Mouse (Mus musculus) G1E (cell line): Measurements from ENCODE around the gene Dennd6b. TPM values are rescaled to one million over a fixed set of nuclear protein-coding genes. Genes with fewer than 3 reads are reported as not detected.

Experiments
- ATAC-seq: 2 replicates; pipeline ENCODE4 v1.8.0; 2016; ENCODE audit warnings: mild to moderate bottlenecking; ENCODE audit not compliant: insufficient number of reproducible peaks, poor library complexity, low FRiP score, severe bottlenecking; ENCODE audit errors: extremely low read depth
- DNase-seq: peaks from one replicate; pipeline ENCODE4 v3.0.0; 2012; ENCODE audit warnings: low spot score
- H3K27me3 ChIP-seq: 2 replicates; pipeline ENCODE4 v1.6.1; 2012; ENCODE audit warnings: mild to moderate bottlenecking, low read length, inconsistent platforms; ENCODE audit not compliant: insufficient read depth
- H3K36me3 ChIP-seq: replicated peaks from 2 replicates; pipeline ENCODE3; 2012; ENCODE audit warnings: mild to moderate bottlenecking, inconsistent platforms
- H3K4me1 ChIP-seq: 2 replicates; pipeline ENCODE4 v1.6.1; 2012; ENCODE audit warnings: low read depth, low read length, inconsistent platforms, mixed read lengths; ENCODE audit not compliant: insufficient read depth
- H3K4me3 ChIP-seq: 2 replicates; pipeline ENCODE4 v1.5.1; 2012; ENCODE audit warnings: low read depth, mild to moderate bottlenecking, inconsistent platforms, low read length, moderate library complexity, mixed read lengths
- H3K9me3 ChIP-seq: replicated peaks from 2 replicates; pipeline ENCODE4 v1.6.1; 2012; ENCODE audit warnings: inconsistent platforms
- CTCF ChIP-seq: IDR thresholded peaks from 2 replicates; pipeline ENCODE4 v1.5.1; 2012; ENCODE audit warnings: low read depth, low read length, inconsistent platforms, mixed read lengths
- GATA1 ChIP-seq: IDR thresholded peaks from 2 replicates; pipeline ENCODE4 v1.6.1; 2012; ENCODE audit warnings: borderline replicate concordance, low read length, inconsistent platforms, mixed read lengths
- GATA2 ChIP-seq: IDR thresholded peaks from 2 replicates; pipeline ENCODE4 v1.6.1; 2012; ENCODE audit warnings: low read depth, low read length, inconsistent platforms, borderline replicate concordance
- POLR2AphosphoS5 ChIP-seq: IDR thresholded peaks from 2 replicates; pipeline ENCODE4 v1.6.1; 2012; ENCODE audit warnings: low read depth, low read length, inconsistent platforms; ENCODE audit not compliant: insufficient replicate concordance
- TAL1 ChIP-seq: conservative IDR thresholded peaks from 2 replicates; pipeline ENCODE4 v1.6.1; 2012; ENCODE audit warnings: low read depth, low read length, inconsistent platforms, mixed read lengths
- polyA plus RNA-seq: library from polyadenylated mRNA; stranded (reverse); fragments of >175 nt; gene quantifications from 2 replicates; pipeline ENCODE4 v1.2.3, GENCODE M21; 2012
- total RNA-seq, 2 experiments: library from RNA; stranded (forward) in 1 of 2; stranded (reverse) in 1 of 2; fragments of 200-1000 nt in 1 of 2; fragments of >200 nt in 1 of 2; fragmentation: Nextera tagmentation in 1 of 2; gene quantifications; 2 replicates each; pipeline ENCODE4 v1.2.3; 2014 to 2017

The Dennd6b gene
- total and polyA plus RNA-seq, 3 experiments, result 1.8 to 7.3 (median 4.0) TPM

DNA sequence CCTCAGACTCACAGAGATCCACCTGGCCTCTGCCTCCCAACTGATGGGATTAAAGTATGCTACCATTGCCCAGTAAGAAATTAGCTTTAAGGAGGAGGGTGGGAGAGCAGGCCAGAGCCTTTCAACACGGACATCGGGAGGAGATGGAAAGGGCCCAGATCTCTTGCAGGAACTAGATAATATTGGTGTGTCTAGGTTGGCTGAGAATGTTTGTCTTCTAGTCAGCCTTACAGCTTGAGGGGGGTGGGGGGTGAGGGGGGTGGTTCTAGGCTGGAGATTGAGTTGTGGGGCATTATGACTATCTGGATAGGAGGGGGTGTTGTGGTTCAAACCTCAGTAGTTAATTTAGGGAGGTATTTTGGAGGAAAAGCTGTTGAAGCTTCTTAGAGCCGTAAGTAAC lies 17.2 kb upstream of the Dennd6b start:
- H3K27me3 ChIP-seq, result no peaks in the 10 kb centered on the region
- peak overlapping the region; percentile 33; the same call in 1 of the 2 replicates for H3K4me3 ChIP-seq
- TF ChIP-seq GATA1 (no peak), TAL1 (no peak), POLR2AphosphoS5 (no peak), CTCF (no peak), GATA2 (no peak)
- peaks cover 4% of the 10 kb centered on the region for H3K9me3 ChIP-seq
- DNase-seq (no peak), ATAC-seq (no peak)
- H3K36me3 ChIP-seq, result peaks cover 13% of the 10 kb centered on the region
- H3K4me1 ChIP-seq, result peaks cover 62% of the 10 kb centered on the region

DNA sequence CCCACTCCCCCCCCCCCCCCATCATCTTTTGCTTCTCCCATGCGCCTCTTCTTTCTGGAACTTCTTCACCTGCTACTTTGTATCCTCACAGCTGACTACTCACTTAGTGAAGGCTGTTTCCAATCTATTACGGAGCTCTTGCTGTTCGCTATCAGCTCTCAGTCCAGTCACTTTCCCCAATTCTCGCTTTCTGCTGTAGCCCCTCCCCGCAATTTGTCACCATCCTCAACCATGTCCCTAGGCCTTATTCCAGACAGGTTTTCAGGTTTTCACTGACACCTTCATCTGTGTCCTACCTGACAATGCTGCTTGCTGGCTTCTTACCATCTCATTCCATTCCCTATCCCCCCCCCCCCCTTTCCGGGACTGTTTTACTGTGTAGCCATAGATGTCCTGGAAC lies 16.2 kb upstream of the Dennd6b start:
- TF ChIP-seq GATA2, result no peak
- TF ChIP-seq GATA1, result no peak
- H3K36me3 ChIP-seq, result peaks cover 13% of the 10 kb centered on the region
- no peaks in the 10 kb centered on the region for H3K27me3 ChIP-seq
- DNase-seq (no peak), ATAC-seq (no peak)
- H3K4me3 ChIP-seq, result peak overlapping the region; percentile 99; the same call in 1 of the 2 replicates
- peaks cover 4% of the 10 kb centered on the region for H3K9me3 ChIP-seq
- H3K4me1 ChIP-seq, result peaks cover 64% of the 10 kb centered on the region

DNA sequence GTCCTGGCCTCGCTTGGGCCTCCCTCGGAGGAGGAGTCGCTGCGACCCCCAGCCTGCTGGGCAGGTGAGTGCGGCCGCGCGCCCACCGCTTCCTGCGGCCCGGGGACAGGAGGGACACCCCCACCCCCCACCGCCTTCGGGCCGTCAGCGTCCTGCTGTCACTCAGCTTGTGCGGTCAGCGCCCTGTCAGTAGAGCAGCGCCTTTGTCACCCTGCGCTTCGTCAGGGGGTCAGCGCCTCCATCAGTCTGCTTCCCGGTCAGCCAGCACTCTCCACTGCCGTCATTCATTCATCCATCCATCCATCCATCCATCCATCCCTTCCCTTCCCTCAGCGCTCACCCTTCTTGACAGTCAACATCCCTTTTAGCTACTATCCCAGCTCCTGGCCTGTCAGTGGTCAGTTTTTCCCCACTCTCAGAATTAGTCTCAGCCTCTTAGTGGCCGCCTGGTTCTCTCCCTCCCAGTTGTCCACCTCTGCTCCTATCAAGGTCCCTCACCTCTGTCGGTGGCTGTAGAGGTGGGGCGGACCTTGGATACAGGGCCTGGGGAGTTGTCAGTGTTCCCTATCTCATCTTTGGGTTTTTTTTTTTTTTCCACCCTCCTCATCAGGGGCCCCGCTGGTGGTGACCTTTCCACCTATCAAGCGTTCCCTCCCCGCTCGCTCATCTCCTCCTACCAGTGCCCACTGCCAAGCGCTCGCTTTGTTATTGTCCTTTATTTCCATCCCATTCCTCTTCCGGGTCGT lies 15.6 kb upstream of the Dennd6b start:
- DNase-seq (peak; percentile 13), ATAC-seq (no peak)
- Histone ChIP-seq H3K4me1 (peaks cover 64% of the 10 kb centered on the region), H3K36me3 (peaks cover 11% of the 10 kb centered on the region), H3K4me3 (peak overlapping the region; percentile 99), H3K27me3 (no peaks in the 10 kb centered on the region), H3K9me3 (peaks cover 4% of the 10 kb centered on the region)
- TF ChIP-seq POLR2AphosphoS5 (no peak), GATA1 (no peak), GATA2 (no peak), TAL1 (no peak), CTCF (no peak)

DNA sequence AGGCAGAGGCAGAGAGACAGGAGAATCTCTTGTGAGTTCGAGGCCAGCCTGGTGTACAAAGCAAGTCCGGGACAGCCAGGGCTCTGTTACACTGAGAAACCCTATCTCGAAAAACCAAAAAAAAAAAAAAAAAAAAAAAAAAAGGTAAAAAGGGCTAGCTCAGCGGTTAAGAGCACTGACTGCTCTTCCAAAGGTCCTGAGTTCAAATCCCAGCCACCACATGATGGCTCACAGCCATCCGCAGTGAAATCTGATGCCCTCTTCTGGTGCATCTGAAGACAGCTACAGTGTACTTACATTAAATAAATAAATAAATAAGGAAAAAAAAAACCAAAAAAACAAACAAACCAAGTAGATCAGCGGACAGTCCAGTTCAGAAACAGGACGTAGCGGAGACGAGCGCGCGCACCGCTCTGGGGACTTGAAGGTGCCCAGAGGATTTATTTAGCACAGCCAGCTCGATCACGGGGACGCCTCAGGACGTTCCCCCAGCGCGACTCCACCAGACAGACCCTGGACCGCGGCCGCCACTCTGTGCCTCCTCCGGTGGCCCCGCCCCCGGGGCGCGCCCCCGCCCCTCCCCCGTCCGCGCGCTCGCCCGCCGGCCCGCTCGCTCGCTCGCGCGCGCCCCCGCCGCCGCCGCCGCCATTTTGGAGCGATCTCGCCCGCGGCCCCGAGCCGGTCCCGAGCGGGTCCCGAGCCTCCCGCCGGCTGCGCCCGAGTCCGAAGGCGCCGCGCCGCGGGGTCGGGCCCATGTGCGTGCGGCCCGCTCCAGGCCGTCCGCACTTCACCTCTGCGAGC lies 14.8 kb upstream of the Dennd6b start, which contains the start of gene Ppp6r2:
Gene Ppp6r2 (plus strand): TSS at position 639 of the 801 bp plus-strand sequence.
- peaks cover 59% of the 10 kb centered on the region for H3K4me1 ChIP-seq
- DNase-seq, result peak; percentile 72

DNA sequence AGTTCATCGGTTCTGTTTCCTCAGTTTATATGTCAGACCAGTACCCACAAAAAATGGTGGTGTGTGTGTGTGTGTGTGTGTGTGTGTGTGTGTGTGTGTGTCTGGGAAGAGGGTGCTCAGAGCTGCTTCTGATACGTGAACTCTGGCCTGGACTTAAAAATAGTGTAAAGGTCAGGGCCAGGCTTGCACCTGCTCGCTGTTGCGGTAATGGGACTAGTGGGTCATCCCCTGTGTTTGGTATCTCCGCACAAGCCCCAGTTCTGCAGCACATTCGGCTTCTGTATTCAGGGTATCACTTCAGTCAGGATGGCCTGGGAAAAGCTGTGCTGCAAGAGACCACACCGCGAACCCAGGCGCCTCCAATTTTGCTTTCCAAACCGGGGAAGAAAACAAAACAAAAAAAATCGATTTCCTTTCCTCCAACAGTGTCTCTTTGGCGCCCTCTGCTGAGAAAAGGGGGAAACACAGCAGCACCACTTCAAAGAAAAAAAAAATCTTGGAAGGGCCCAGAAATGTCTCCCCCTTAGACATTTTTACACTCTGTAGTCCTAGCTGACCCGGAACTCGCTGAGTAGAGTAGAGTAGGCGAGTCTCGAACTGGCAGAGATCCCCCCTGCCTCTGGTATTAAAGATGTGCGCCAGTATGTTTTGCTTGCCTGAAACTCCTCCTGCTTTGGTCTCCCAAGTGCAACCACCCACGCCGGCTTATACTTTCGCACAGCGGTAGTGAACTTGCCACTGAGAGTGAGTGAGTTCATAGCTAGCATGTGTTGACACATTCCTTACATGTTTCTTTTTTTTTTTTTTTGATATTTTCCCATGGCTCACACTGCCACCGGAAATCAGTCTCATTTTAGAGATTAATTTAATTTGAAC lies 13.8 kb upstream of the Dennd6b start:
- ATAC-seq (no peak), DNase-seq (peak; percentile 13)
- no peaks in the 10 kb centered on the region for H3K9me3 ChIP-seq
- H3K36me3 ChIP-seq, result peaks cover 2% of the 10 kb centered on the region
- H3K4me3 ChIP-seq, result peak overlapping the region; percentile 62; the same call in 1 of the 2 replicates
- no peaks in the 10 kb centered on the region for H3K27me3 ChIP-seq
- no peak for TF ChIP-seq TAL1
- peak; percentile 63 for TF ChIP-seq CTCF
- H3K4me1 ChIP-seq, result peaks cover 49% of the 10 kb centered on the region

More for the DNA sequence above, 14.8 kb upstream of the Dennd6b start, which contains the start of gene Ppp6r2:
- Histone ChIP-seq H3K27me3 (no peaks in the 10 kb centered on the region), H3K4me3 (peak within 1 kb of the TSS; percentile 99), H3K36me3 (peaks cover 4% of the 10 kb centered on the region), H3K9me3 (no peaks in the 10 kb centered on the region)
- ATAC-seq, result peak; percentile 56
- no peak for TF ChIP-seq CTCF
- TF ChIP-seq TAL1, result no peak
- no peak for TF ChIP-seq GATA2
- TF ChIP-seq POLR2AphosphoS5, result no peak
- TF ChIP-seq GATA1, result no peak

DNA sequence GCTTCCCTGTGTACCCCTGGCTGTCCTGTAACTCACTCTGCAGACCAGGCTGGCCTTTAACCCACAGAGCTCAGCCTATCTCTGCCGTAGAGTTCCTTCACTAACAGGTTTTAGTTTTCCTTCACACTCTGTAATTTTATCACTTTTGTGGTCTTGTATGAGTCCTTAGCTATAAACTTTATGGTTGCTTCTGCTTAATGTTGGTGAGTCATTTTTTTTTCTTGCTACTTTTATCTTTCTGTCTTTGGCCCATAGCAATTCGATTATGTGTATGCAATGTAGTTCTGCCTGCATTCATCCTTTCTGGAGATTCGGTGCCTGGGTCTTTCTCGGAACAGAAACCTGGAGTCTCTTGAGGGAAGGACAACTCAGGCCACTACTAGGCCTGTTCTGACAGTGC lies 11.2 kb upstream of the Dennd6b start:
- Histone ChIP-seq H3K27me3 (no peaks in the 10 kb centered on the region), H3K9me3 (peaks cover 10% of the 10 kb centered on the region), H3K4me3 (no peak overlapping the region), H3K36me3 (no peaks in the 10 kb centered on the region), H3K4me1 (peaks cover 26% of the 10 kb centered on the region)
- no peak for TF ChIP-seq GATA2
- DNase-seq (no peak), ATAC-seq (no peak)
